Mouse (Mus musculus) spleen, adult 10 weeks (tissue): Measurements from ENCODE around the gene Brcc3. TPM values are rescaled to one million over a fixed set of nuclear protein-coding genes. Genes with fewer than 3 reads are reported as not detected.

ENCODE experiments used
- polyA plus RNA-seq: library from polyadenylated mRNA; stranded (reverse); fragments of 350-450 nt; fragmentation: Illumina TruSeq; extraction: RNeasy Lipid Tissue Mini Kit (QIAGEN cat#74804); gene quantifications from one replicate; pipeline ENCODE4 v1.2.3, GENCODE M21; 2015; ENCODE audit warnings: low replicate concordance; ENCODE audit not compliant: insufficient read depth

The Brcc3 gene
- polyA plus RNA-seq, result 46.8 TPM

GRCm38 (mm10) chrX:75415936-75416785, at the start of gene Brcc3, which contains the start of the genes Cmc4 and Mtcp1:
Gene Brcc3, plus strand, starts transcription at chrX:75416628.
Gene Cmc4, minus strand, starts transcription at chrX:75416584.
Gene Mtcp1, minus strand, starts transcription at chrX:75416588.

GRCm38 (mm10) chrX:75382195-75382771, 34.1 kb upstream of the Brcc3 start, which contains the start of the genes Fundc2 and F8:
Gene Fundc2, plus strand, starts transcription at chrX:75382399.
Gene F8, minus strand, starts transcription at chrX:75382615.

Other genes starting within 250 kb of the Brcc3 start
- gene Fundc2, start 34.2 kb upstream of the Brcc3 start, polyA plus RNA-seq, result 57.7 TPM
- 3.7 TPM for gene F8, start 34.0 kb upstream of the Brcc3 start, polyA plus RNA-seq
- gene Cmc4, start within 50 bp of the Brcc3 start, polyA plus RNA-seq, result 36.5 TPM
- gene Mtcp1, start within 50 bp of the Brcc3 start, polyA plus RNA-seq, result 29.6 TPM
- gene Vbp1, start 97.7 kb downstream of the Brcc3 start, polyA plus RNA-seq, result 111 TPM
- gene Rab39b, start 161.6 kb downstream of the Brcc3 start, polyA plus RNA-seq, result 0.55 TPM